8 mouse cellular contexts compared by ENCODE assay signal in genomic region chr15:85879498-85879895, GRCm38 (mm10). TPM values are rescaled to one million over a fixed set of nuclear protein-coding genes. Genes with fewer than 3 reads are reported as not detected.
DNase-seq lines count a peak whose midpoint lies in the region; ATAC-seq and TF ChIP-seq lines count a peak whose summit lies in the region.

No protein-coding gene starts in this region.

- TF ChIP-seq POLR2A in kidney, adult 2 months (IDR thresholded peaks at IDR 0.05; ENCODE audit: low read depth, low read length), result no peak
- TF ChIP-seq POLR2A in ES-Bruce4 (IDR thresholded peaks at IDR 0.05; ENCODE audit: insufficient read depth, low read length), result no peak

- H3K4me1 ChIP-seq in kidney, adult 2 months (ENCODE audit: control insufficient read depth, insufficient read depth, low read length), result peaks cover 15% of the 10 kb centered on the region; the same call in 1 of the 2 replicates
- H3K4me1 ChIP-seq in ES-Bruce4 (ENCODE audit: control insufficient read depth, insufficient read depth, low read length), result no peaks in the 10 kb centered on the region
- H3K4me1 ChIP-seq in limb, embryonic 11.5 days (ENCODE audit: control insufficient read depth, insufficient read depth, low read length), result peaks cover 7% of the 10 kb centered on the region
- peaks cover 26% of the 10 kb centered on the region for H3K4me1 ChIP-seq in neural tube, embryonic 13.5 days (replicated peaks)

- no peak for DNase-seq in kidney, adult 2 months
- no peak for DNase-seq in kidney, postnatal 10 days
- DNase-seq in limb, embryonic 11.5 days (ENCODE audit: low spot score), result no peak
- DNase-seq in left cerebral cortex, postnatal 4 days, result no peak
- no peak for DNase-seq in ovary, postnatal 10 days (ENCODE audit: low spot score)

- H3K4me2 ChIP-seq in limb, embryonic 11.5 days (ENCODE audit: low read depth, severe bottlenecking), result peak overlapping the region; percentile 95
- peak overlapping the region; percentile 91 for H3K4me2 ChIP-seq in neural tube, embryonic 13.5 days

- no peaks in the 10 kb centered on the region for H3K27me3 ChIP-seq in kidney, adult 2 months (replicated peaks; ENCODE audit: control insufficient read depth, insufficient read depth, low read length)
- no peaks in the 10 kb centered on the region for H3K27me3 ChIP-seq in ES-Bruce4 (ENCODE audit: control insufficient read depth, insufficient read depth, low read length, poor library complexity, severe bottlenecking)
- H3K27me3 ChIP-seq in limb, embryonic 11.5 days (ENCODE audit: control insufficient read depth, insufficient read depth, low read length), result no peaks in the 10 kb centered on the region
- no peaks in the 10 kb centered on the region for H3K27me3 ChIP-seq in neural tube, embryonic 13.5 days

- H3K27ac ChIP-seq in kidney, adult 2 months (ENCODE audit: insufficient read depth, low read depth, low read length), result peak overlapping the region; percentile 58
- no peak overlapping the region for H3K27ac ChIP-seq in ES-Bruce4 (ENCODE audit: insufficient read depth, low read length)
- H3K27ac ChIP-seq in limb, embryonic 11.5 days (replicated peaks; ENCODE audit: low read depth, low read length), result peak overlapping the region; percentile 56; the same call in 1 of the 2 replicates
- H3K27ac ChIP-seq in neural tube, embryonic 13.5 days (replicated peaks), result peak overlapping the region; percentile 90

- intact Hi-C loops in left cerebral cortex, postnatal 4 days (cut with DNase I), result loop anchor here (5.0 to 10.0 kb wide), 2 partner anchors 162 to 275 kb away; no protein-coding TSS in a partner anchor

- peak overlapping the region; percentile 83 for H3K4me3 ChIP-seq in kidney, adult 2 months (ENCODE audit: insufficient read depth, low read depth, low read length)
- H3K4me3 ChIP-seq in ES-Bruce4 (ENCODE audit: low read depth, low read length), result peak overlapping the region; percentile 66
- peak overlapping the region; percentile 73 for H3K4me3 ChIP-seq in limb, embryonic 11.5 days (ENCODE audit: low read depth, low read length)
- H3K4me3 ChIP-seq in neural tube, embryonic 13.5 days, result peak overlapping the region; percentile 75

- peak; percentile 39; the same call in 1 of the 2 replicates for ATAC-seq in erythroblast, adult 5-6 weeks (replicated peaks; ENCODE audit: low FRiP score, poor library complexity, severe bottlenecking)
- ATAC-seq in limb, embryonic 11.5 days (ENCODE audit: insufficient number of reproducible peaks, low FRiP score, low TSS enrichment, low read depth), result peak; percentile 20; the same call in 1 of the 2 replicates
- peak; percentile 12; the same call in 1 of the 2 replicates for ATAC-seq in neural tube, embryonic 13.5 days (ENCODE audit: low read depth)

- no peaks in the 10 kb centered on the region for H3K36me3 ChIP-seq in kidney, adult 2 months (ENCODE audit: control insufficient read depth, insufficient read depth, low read length)
- H3K36me3 ChIP-seq in ES-Bruce4 (ENCODE audit: control insufficient read depth, insufficient read depth, low read length, poor library complexity, severe bottlenecking), result peaks cover 23% of the 10 kb centered on the region
- peaks cover 18% of the 10 kb centered on the region for H3K36me3 ChIP-seq in limb, embryonic 11.5 days (ENCODE audit: control insufficient read depth, insufficient read depth, low read length)
- H3K36me3 ChIP-seq in neural tube, embryonic 13.5 days, result peaks cover 34% of the 10 kb centered on the region

- 2% methylated on average over 18 of the region's 18 CpGs for WGBS in kidney, adult 2 months
- 2% methylated on average over 18 of the region's 18 CpGs for WGBS in limb, embryonic 11.5 days
- WGBS in neural tube, embryonic 13.5 days, result 1% methylated on average over 18 of the region's 18 CpGs

- peak overlapping the region; percentile 69 for H3K9ac ChIP-seq in ES-Bruce4 (ENCODE audit: low read depth, poor library complexity, severe bottlenecking)
- peak overlapping the region; percentile 87 for H3K9ac ChIP-seq in limb, embryonic 11.5 days (ENCODE audit: low read length)
- peak overlapping the region; percentile 89 for H3K9ac ChIP-seq in neural tube, embryonic 13.5 days

- H3K9me3 ChIP-seq in ES-Bruce4 (replicated peaks; ENCODE audit: control insufficient read depth, insufficient read depth, low read length, poor library complexity, severe bottlenecking), result no peaks in the 10 kb centered on the region
- no peaks in the 10 kb centered on the region for H3K9me3 ChIP-seq in limb, embryonic 11.5 days (ENCODE audit: control insufficient read depth, low read length)
- H3K9me3 ChIP-seq in neural tube, embryonic 13.5 days, result no peaks in the 10 kb centered on the region

- no peak for TF ChIP-seq CTCF in kidney, adult 2 months (conservative IDR thresholded peaks at IDR 0.05; ENCODE audit: insufficient read depth, insufficient read length, low read depth, low read length)
- TF ChIP-seq CTCF in ES-Bruce4 (IDR thresholded peaks at IDR 0.05; ENCODE audit: low read depth, low read length), result no peak

- TF ChIP-seq EP300 in ES-Bruce4 (IDR thresholded peaks at IDR 0.05; ENCODE audit: insufficient read depth, low read depth, low read length), result no peak

RNA-seq across cellular contexts. Expression of gene Trmu, which starts 0.4 kb away (rescaled TPM):
- 29.2 and 31.7 TPM in 2 replicates for polyA plus RNA-seq in kidney, adult 2 months (2012; rRNA removed)
- polyA plus RNA-seq in ES-Bruce4 (2011; ENCODE audit: insufficient read depth, insufficient read length, low read depth, missing spikeins), result 9.1 and 10.0 TPM in 2 replicates
- total RNA-seq in erythroblast, adult 5-6 weeks (2015; ENCODE audit: low replicate concordance), result 0.96 and 6.7 TPM in 2 replicates
- 4.6 and 9.4 TPM in 2 replicates for total RNA-seq in erythroblast, adult 5-6 weeks (2017; ENCODE audit: low replicate concordance)
- polyA plus RNA-seq in limb, embryonic 11.5 days (2014; fragmentation: Nextera tagmentation; extraction: Ambion mirVana), result 36.8 and 38.5 TPM in 2 replicates
- polyA plus RNA-seq in neural tube, embryonic 13.5 days (2015; fragmentation: Nextera tagmentation; extraction: Ambion mirVana), result 43.3 and 45.8 TPM in 2 replicates
- 10 to 100 TPM; 36.2 to 37.8 TPM for total RNA-seq in left cerebral cortex, postnatal 4 days (2021)

RNA-seq across cellular contexts. Expression of gene Gtse1, which starts 20.0 kb away (rescaled TPM):
- polyA plus RNA-seq in kidney, adult 2 months (2012; rRNA removed), result 0.74 and 0.98 TPM in 2 replicates
- 134 and 138 TPM in 2 replicates for polyA plus RNA-seq in ES-Bruce4 (2011; ENCODE audit: insufficient read depth, insufficient read length, low read depth, missing spikeins)
- total RNA-seq in erythroblast, adult 5-6 weeks (2015; ENCODE audit: low replicate concordance), result 8.6 TPM in 2 replicates
- total RNA-seq in erythroblast, adult 5-6 weeks (2017; ENCODE audit: low replicate concordance), result 6.1 and 10.0 TPM in 2 replicates
- polyA plus RNA-seq in limb, embryonic 11.5 days (2014; fragmentation: Nextera tagmentation; extraction: Ambion mirVana), result 42.7 and 45.7 TPM in 2 replicates
- 5.0 and 5.6 TPM in 2 replicates for polyA plus RNA-seq in neural tube, embryonic 13.5 days (2015; fragmentation: Nextera tagmentation; extraction: Ambion mirVana)
- total RNA-seq in left cerebral cortex, postnatal 4 days (2021), result 1 to 10 TPM; 2.3 to 2.9 TPM

RNA-seq across cellular contexts. Expression of gene Ttc38, which starts 47.4 kb away (rescaled TPM):
- polyA plus RNA-seq in kidney, adult 2 months (2012; rRNA removed), result 17.1 and 19.3 TPM in 2 replicates
- polyA plus RNA-seq in ES-Bruce4 (2011; ENCODE audit: insufficient read depth, insufficient read length, low read depth, missing spikeins), result 4.4 and 6.3 TPM in 2 replicates
- 1.2 and 5.2 TPM in 2 replicates for total RNA-seq in erythroblast, adult 5-6 weeks (2015; ENCODE audit: low replicate concordance)
- 1.6 and 2.0 TPM in 2 replicates for total RNA-seq in erythroblast, adult 5-6 weeks (2017; ENCODE audit: low replicate concordance)
- 3.7 and 4.1 TPM in 2 replicates for polyA plus RNA-seq in limb, embryonic 11.5 days (2014; fragmentation: Nextera tagmentation; extraction: Ambion mirVana)
- 3.9 and 4.3 TPM in 2 replicates for polyA plus RNA-seq in neural tube, embryonic 13.5 days (2015; fragmentation: Nextera tagmentation; extraction: Ambion mirVana)
- total RNA-seq in left cerebral cortex, postnatal 4 days (2021), result 1 to 10 TPM; 2.3 to 3.5 TPM

RNA-seq across cellular contexts. Expression of gene Pkdrej, which starts 58.0 kb away (rescaled TPM):
- 0.05 TPM in 2 replicates for polyA plus RNA-seq in kidney, adult 2 months (2012; rRNA removed)
- 0.13 TPM in 1 of 2 replicates, not detected in the other for polyA plus RNA-seq in ES-Bruce4 (2011; ENCODE audit: insufficient read depth, insufficient read length, low read depth, missing spikeins)
- not detected in 2 replicates for total RNA-seq in erythroblast, adult 5-6 weeks (2015; ENCODE audit: low replicate concordance)
- total RNA-seq in erythroblast, adult 5-6 weeks (2017; ENCODE audit: low replicate concordance), result not detected in 2 replicates
- polyA plus RNA-seq in limb, embryonic 11.5 days (2014; fragmentation: Nextera tagmentation; extraction: Ambion mirVana), result 0.14 and 0.21 TPM in 2 replicates
- polyA plus RNA-seq in neural tube, embryonic 13.5 days (2015; fragmentation: Nextera tagmentation; extraction: Ambion mirVana), result 0.03 and 0.17 TPM in 2 replicates
- total RNA-seq in left cerebral cortex, postnatal 4 days (2021), result under 1 TPM; 0.36 to 0.46 TPM
